Mouse (Mus musculus): ENCODE results near the gene Cacna1e. TPM values are rescaled to one million over a fixed set of nuclear protein-coding genes. Genes with fewer than 3 reads are reported as not detected.
A peak's percentile ranks its signal among the peaks of the same experiment; 100 is the strongest.

The Cacna1e gene
- total RNA-seq, 1 experiment from 2014 or later = 0.15 TPM

DNA sequence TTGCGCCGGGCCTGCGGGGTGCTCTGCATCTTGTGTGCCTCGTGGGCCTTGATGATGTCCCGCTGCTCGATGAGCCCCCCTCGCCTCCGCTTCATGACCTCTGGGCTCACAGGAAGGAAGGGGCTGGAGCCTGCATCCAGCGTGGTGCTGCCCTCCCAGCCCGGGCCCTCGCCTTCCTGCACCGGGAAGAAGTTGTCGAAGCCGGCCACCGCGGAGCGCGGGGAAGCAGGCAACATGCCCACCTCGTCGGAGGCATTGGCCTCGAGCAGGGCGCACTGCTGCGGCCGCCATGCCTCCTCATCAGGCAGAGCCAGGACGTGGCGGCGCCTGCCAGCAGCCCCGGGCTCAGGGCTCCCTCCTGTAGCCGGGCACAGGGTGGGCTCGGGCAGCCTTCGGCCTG lies 85.0 kb downstream of the Cacna1e start:
- ATAC-seq (replicated peaks in 1 of 2; ENCODE audit: insufficient read depth in 1 of 2, low FRiP score in 2 of 2, low TSS enrichment in 1 of 2, low read depth in 1 of 2, poor library complexity in 2 of 2, severe bottlenecking in 2 of 2) = no peak

DNA sequence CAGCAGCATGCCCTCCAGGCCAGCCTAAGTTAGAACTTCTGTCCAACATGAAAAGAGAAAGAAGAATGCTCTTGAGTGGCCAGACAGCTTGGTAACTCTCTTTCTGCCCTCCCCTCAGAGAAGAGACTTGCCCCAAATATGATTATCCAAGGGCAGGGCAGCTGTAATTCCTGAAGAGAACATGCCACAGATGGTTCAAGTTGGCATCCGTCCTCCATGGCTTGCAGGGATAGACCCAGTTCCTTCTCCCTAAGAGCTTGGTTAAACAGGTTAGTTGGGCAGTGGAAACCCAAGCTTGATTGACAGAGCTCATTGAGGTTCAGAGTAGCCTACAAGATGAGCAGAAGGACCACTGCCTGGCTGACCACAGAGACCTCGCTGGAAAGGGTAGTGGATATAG lies 85.5 kb downstream of the Cacna1e start:
- ATAC-seq (replicated peaks in 1 of 2; ENCODE audit: insufficient read depth in 1 of 2, low FRiP score in 2 of 2, low TSS enrichment in 1 of 2, low read depth in 1 of 2, poor library complexity in 2 of 2, severe bottlenecking in 2 of 2) = no peak

DNA sequence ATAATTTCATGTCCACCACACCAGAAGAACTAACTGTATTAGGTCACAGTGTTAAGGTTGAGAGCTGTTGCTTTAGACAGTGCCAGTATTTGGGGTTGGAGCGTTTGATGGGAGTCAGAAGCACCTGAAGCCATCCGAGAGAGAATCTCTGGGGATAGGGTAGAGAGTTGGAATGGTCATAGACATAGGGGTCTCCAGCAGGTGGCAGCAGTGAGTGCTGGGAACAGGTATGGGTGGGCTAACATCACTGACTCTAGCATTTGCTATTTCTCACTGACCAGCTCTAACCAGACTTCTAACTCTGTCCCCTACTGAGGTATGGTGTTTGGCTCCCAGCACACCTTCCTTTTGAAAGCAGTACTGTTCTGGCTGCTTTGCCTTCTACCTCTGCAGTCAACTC lies 87.6 kb downstream of the Cacna1e start:
- ATAC-seq (replicated peaks in 1 of 2; ENCODE audit: insufficient read depth in 1 of 2, low FRiP score in 2 of 2, low TSS enrichment in 1 of 2, low read depth in 1 of 2, poor library complexity in 2 of 2, severe bottlenecking in 2 of 2) = no peak

GRCm38 (mm10) chr1:154794518-154794951 lies 89.8 kb downstream of the Cacna1e start:
- peak; percentile 54 to 70 for ATAC-seq (replicated peaks in 1 of 2; ENCODE audit: insufficient read depth in 1 of 2, low FRiP score in 2 of 2, low TSS enrichment in 1 of 2, low read depth in 1 of 2, poor library complexity in 2 of 2, severe bottlenecking in 2 of 2)

GRCm38 (mm10) chr1:154791544-154792174 lies 92.6 kb downstream of the Cacna1e start:
- peak; percentile 57 to 74 for ATAC-seq (replicated peaks in 1 of 2; ENCODE audit: insufficient read depth in 1 of 2, low FRiP score in 2 of 2, low TSS enrichment in 1 of 2, low read depth in 1 of 2, poor library complexity in 2 of 2, severe bottlenecking in 2 of 2)

GRCm38 (mm10) chr1:154788491-154788890 lies 95.8 kb downstream of the Cacna1e start:
- ATAC-seq (replicated peaks in 1 of 2; ENCODE audit: insufficient read depth in 1 of 2, low FRiP score in 2 of 2, low TSS enrichment in 1 of 2, low read depth in 1 of 2, poor library complexity in 2 of 2, severe bottlenecking in 2 of 2) = no peak

DNA sequence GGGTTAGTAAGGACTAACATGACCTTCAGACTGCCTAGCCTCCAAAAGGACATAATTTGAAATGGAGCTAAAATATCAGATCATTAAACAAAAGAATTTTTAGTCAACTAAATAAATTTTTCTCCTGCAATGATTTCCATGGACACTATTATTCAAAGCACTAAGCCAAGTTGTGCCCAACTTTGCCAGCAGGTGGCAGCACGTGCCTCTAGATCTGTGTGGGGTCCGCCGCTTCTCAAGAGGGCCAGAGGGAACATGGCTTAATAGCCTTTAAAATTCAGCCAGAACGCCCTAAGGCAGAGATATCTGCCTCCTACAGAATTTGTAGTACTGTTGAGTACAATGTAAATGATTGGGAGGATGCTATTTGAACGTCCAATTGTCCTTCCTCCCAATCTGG lies 96.2 kb downstream of the Cacna1e start:
- peak; percentile 28 to 37; a peak in 1 of 4 replicates for ATAC-seq (replicated peaks in 1 of 2; ENCODE audit: insufficient read depth in 1 of 2, low FRiP score in 2 of 2, low TSS enrichment in 1 of 2, low read depth in 1 of 2, poor library complexity in 2 of 2, severe bottlenecking in 2 of 2)

GRCm38 (mm10) chr1:154787418-154787817 lies 96.9 kb downstream of the Cacna1e start:
- ATAC-seq (replicated peaks in 1 of 2; ENCODE audit: insufficient read depth in 1 of 2, low FRiP score in 2 of 2, low TSS enrichment in 1 of 2, low read depth in 1 of 2, poor library complexity in 2 of 2, severe bottlenecking in 2 of 2) = no peak

DNA sequence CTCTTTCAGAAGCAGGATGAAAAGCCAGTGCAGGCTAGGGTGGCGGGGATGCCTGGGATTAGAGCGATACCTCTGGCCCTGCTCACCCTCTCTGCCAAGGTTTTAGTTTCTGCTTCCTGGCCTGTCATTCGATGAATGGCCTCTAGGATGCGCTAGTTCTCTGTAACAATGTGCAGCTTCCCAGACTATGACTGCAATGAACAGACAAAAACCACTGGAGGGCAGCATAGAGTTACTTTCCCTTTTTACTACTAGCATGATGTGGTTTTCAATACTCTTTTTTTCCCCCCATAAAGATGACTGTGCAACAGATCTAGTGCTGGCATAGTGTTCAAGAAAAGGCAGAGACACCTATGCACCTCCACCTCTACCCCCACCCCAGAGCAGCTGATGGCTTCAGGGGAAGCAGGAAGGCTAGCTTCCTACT lies 98.0 kb downstream of the Cacna1e start:
- peak; percentile 82 to 85 for ATAC-seq (replicated peaks in 1 of 2; ENCODE audit: insufficient read depth in 1 of 2, low FRiP score in 2 of 2, low TSS enrichment in 1 of 2, low read depth in 1 of 2, poor library complexity in 2 of 2, severe bottlenecking in 2 of 2)

DNA sequence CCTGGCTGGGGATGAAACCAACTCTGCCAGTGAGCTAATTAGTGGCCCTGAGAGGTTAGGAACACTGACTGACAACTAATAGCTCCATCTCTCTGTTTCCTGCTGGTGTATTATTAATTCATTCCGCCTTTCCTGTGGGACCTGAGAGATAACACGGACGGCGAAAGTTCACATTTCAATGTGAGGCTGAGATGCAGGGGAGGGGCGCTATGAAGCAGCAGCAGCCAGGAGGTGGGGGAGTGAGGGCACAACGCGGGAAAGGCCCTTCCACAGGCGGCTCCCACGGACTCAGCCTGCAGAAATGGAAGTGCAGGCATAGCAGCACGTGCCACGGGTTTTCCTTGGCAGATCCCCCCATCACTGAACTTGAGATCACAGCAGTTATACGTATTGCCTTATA lies 99.4 kb downstream of the Cacna1e start:
- no peak for ATAC-seq (replicated peaks in 1 of 2; ENCODE audit: insufficient read depth in 1 of 2, low FRiP score in 2 of 2, low TSS enrichment in 1 of 2, low read depth in 1 of 2, poor library complexity in 2 of 2, severe bottlenecking in 2 of 2)

- no peak for ATAC-seq (replicated peaks in 1 of 2; ENCODE audit: insufficient read depth in 1 of 2, low FRiP score in 2 of 2, low TSS enrichment in 1 of 2, low read depth in 1 of 2, poor library complexity in 2 of 2, severe bottlenecking in 2 of 2)
Measured at GRCm38 (mm10) chr1:154783521-154783920, 100.8 kb downstream of the Cacna1e start.

DNA sequence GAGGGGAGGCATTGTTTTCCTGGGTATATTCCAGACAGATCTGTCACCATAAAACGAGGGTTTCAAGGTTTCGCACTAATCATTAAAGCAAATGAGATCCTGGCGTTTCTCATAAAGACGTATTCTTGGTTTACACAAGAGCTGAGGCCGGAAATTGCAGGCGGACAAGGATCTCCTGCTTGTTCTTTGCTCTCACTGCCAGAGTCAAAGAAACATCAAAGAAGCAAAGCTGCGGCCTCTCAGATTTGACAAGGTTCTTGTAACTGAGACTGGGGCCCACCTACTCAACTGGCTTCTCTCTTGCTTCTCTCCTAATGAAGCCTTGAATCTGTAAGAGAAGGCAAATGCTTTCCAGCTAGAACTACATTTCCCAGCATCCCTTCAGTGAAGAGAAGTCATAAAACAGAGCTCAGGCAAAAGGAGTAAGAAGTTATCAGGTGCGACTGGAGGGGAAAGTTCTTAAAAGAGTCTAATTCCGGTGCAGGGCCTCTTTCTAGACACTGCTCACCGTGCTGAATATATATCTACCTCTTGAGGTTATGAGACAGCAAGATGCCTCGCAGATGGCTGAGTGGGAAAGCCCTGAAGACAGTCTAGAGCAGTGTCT lies 104.3 kb downstream of the Cacna1e start:
- no peak for ATAC-seq (replicated peaks in 1 of 2; ENCODE audit: insufficient read depth in 1 of 2, low FRiP score in 2 of 2, low TSS enrichment in 1 of 2, low read depth in 1 of 2, poor library complexity in 2 of 2, severe bottlenecking in 2 of 2)

DNA sequence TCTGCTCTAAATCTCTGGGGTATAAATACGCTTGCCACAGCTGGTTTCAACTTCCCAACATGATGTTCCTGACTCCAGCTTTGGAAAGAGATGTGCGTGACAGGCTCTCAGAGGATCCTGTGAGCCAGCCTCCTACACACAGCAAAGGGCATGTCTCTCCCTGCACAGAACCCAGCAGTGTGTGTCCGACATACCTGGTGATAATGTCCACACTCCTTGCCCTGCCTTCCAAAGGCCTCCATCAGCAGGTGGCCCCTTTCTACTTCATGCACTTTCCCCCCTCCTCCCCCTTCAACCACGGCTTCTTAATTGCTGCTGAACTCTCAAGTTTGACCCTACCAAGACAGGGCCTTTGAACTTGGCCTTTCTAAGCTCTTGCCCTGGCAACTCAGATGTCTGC lies 108.0 kb downstream of the Cacna1e start:
- ATAC-seq (replicated peaks in 1 of 2; ENCODE audit: insufficient read depth in 1 of 2, low FRiP score in 2 of 2, low TSS enrichment in 1 of 2, low read depth in 1 of 2, poor library complexity in 2 of 2, severe bottlenecking in 2 of 2) = no peak

GRCm38 (mm10) chr1:154774468-154774867 lies 109.8 kb downstream of the Cacna1e start:
- no peak for ATAC-seq (replicated peaks in 1 of 2; ENCODE audit: insufficient read depth in 1 of 2, low FRiP score in 2 of 2, low TSS enrichment in 1 of 2, low read depth in 1 of 2, poor library complexity in 2 of 2, severe bottlenecking in 2 of 2)

DNA sequence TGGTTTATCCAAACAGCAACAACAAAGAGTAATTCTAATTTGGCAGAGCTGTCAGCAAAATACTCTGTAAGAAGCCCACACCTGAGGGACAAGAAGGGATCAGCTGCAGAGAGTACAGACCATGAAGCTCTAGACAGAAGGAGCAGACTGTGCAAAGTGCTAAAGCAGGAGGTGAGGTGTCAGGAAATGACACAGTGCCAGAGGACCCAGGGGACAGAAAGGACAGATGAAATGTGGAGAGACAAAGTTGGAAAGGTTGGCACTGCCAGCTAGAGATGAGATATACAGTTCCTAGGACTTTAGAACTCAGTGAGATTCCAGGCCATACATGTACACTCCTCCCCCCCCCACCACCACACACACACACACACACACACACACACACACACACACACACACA lies 113.2 kb downstream of the Cacna1e start:
- no peak for ATAC-seq (replicated peaks in 1 of 2; ENCODE audit: insufficient read depth in 1 of 2, low FRiP score in 2 of 2, low TSS enrichment in 1 of 2, low read depth in 1 of 2, poor library complexity in 2 of 2, severe bottlenecking in 2 of 2)

DNA sequence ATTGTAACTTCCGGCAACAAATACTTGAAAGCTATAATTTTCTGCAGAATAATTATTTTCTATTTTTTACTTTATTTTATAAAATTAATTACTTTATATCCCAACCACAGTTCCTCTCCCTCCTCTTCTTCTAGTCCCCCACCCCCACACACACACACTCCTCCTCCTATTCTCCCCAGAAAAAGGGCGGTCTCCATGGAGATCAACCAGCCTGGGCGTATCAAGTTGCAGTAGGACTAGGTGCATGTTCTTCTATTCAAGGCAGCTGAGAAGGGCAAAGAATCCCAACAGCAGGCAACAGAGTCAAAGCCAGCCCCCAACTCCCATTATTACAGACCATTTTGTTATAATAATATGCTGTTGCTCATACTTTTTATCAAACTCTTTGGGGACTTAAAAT lies 113.8 kb downstream of the Cacna1e start:
- no peak for ATAC-seq (replicated peaks in 1 of 2; ENCODE audit: insufficient read depth in 1 of 2, low FRiP score in 2 of 2, low TSS enrichment in 1 of 2, low read depth in 1 of 2, poor library complexity in 2 of 2, severe bottlenecking in 2 of 2)

GRCm38 (mm10) chr1:154763132-154763531 lies 121.2 kb downstream of the Cacna1e start:
- no peak for ATAC-seq (replicated peaks in 1 of 2; ENCODE audit: insufficient read depth in 1 of 2, low FRiP score in 2 of 2, low TSS enrichment in 1 of 2, low read depth in 1 of 2, poor library complexity in 2 of 2, severe bottlenecking in 2 of 2)

DNA sequence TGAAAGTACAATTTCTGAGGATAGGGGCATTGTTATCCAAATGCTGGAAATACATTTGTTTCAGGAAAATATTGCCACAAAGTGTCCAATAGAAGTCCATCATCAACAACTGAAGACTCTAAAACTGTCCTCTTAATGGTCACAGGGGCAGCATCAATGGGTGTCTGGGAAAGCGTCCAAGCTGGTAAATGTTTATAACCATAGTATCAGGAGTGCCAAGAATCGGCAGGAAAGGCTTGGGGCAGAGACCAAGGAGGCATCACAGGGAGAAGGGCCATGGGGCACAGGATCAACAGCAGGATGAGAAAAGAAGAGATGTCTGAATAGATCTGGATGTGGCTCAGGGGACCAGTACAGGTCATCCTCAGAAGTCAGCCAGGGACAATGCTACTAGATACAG lies 132.2 kb downstream of the Cacna1e start:
- no peak for ATAC-seq (replicated peaks in 1 of 2; ENCODE audit: insufficient read depth in 1 of 2, low FRiP score in 2 of 2, low TSS enrichment in 1 of 2, low read depth in 1 of 2, poor library complexity in 2 of 2, severe bottlenecking in 2 of 2)

- no peak for ATAC-seq (replicated peaks in 1 of 2; ENCODE audit: insufficient read depth in 1 of 2, low FRiP score in 2 of 2, low TSS enrichment in 1 of 2, low read depth in 1 of 2, poor library complexity in 2 of 2, severe bottlenecking in 2 of 2)
Measured at GRCm38 (mm10) chr1:154748531-154748930, 135.8 kb downstream of the Cacna1e start.
